Mouse (Mus musculus) MEL (cell line): Measurements from ENCODE around the gene Nsrp1. TPM values are rescaled to one million over a fixed set of nuclear protein-coding genes. Genes with fewer than 3 reads are reported as not detected.

Experiments
- DNase-seq: peaks from one replicate; pipeline ENCODE4 v3.0.0; 2011; ENCODE audit warnings: low read depth, low spot score
- H3K27ac ChIP-seq: 2 replicates; pipeline ENCODE4 v1.5.1; 2012; ENCODE audit warnings: low read depth, mild to moderate bottlenecking, control low read depth, low read length, moderate library complexity; ENCODE audit not compliant: control insufficient read depth
- H3K27me3 ChIP-seq, 2 experiments: fragments of 150-350 bp in 1 of 2; sonication (generic) in 1 of 2; 2 replicates each; pipeline ENCODE4 v1.6.1; 2012; ENCODE audit warnings: low read length in 2 of 2, mild to moderate bottlenecking in 2 of 2, improper control_type of control experiment in 1 of 2, moderate library complexity in 1 of 2; ENCODE audit not compliant: insufficient read depth in 2 of 2, control insufficient read depth in 1 of 2
- H3K36me3 ChIP-seq, 2 experiments: 2 replicates each; pipeline ENCODE4 v1.6.1; 2012 to 2014; ENCODE audit warnings: low read length in 2 of 2, improper control_type of control experiment in 1 of 2, inconsistent platforms in 1 of 2, mild to moderate bottlenecking in 1 of 2; ENCODE audit not compliant: insufficient read depth in 2 of 2, control insufficient read depth in 1 of 2
- H3K4me1 ChIP-seq, 2 experiments: fragments of 150-350 bp in 1 of 2; sonication (generic) in 1 of 2; 2 replicates each; pipeline ENCODE4 v1.6.1; 2012; ENCODE audit warnings: low read length in 2 of 2, improper control_type of control experiment in 1 of 2, mild to moderate bottlenecking in 1 of 2; ENCODE audit not compliant: insufficient read depth in 2 of 2, control insufficient read depth in 1 of 2
- H3K4me3 ChIP-seq, 2 experiments: fragments of 150-350 bp in 1 of 2; sonication (generic) in 1 of 2; 2 replicates each; pipeline ENCODE4 v1.5.1; 2012; ENCODE audit warnings: low read depth in 2 of 2, low read length in 2 of 2, mild to moderate bottlenecking in 2 of 2, moderate library complexity in 2 of 2, control low read depth in 1 of 2, improper control_type of control experiment in 1 of 2; ENCODE audit not compliant: control insufficient read depth in 1 of 2, insufficient read depth in 1 of 2
- H3K79me2 ChIP-seq: 2 replicates; pipeline ENCODE4 v1.6.1; 2012; ENCODE audit warnings: mild to moderate bottlenecking, low read length, moderate library complexity; ENCODE audit not compliant: control insufficient read depth, poor library complexity, insufficient read depth
- H3K9ac ChIP-seq: 2 replicates; pipeline ENCODE4 v1.6.1; 2012; ENCODE audit warnings: low read depth, mild to moderate bottlenecking, control low read depth, low read length, moderate library complexity; ENCODE audit not compliant: control insufficient read depth, poor library complexity, severe bottlenecking
- H3K9me3 ChIP-seq: fragments of 150-350 bp; sonication (generic); replicated peaks from 2 replicates; pipeline ENCODE4 v1.6.1; 2012; ENCODE audit warnings: mild to moderate bottlenecking, low read length, improper control_type of control experiment, moderate library complexity; ENCODE audit not compliant: insufficient read depth
- CHD1 ChIP-seq: IDR thresholded peaks from 2 replicates; pipeline ENCODE4 v1.6.1; 2012; ENCODE audit warnings: low read depth, mild to moderate bottlenecking, inconsistent platforms, low read length, improper control_type of control experiment
- CHD2 ChIP-seq: IDR thresholded peaks from 2 replicates; pipeline ENCODE4 v1.6.1; 2011; ENCODE audit warnings: low read length, improper control_type of control experiment
- EP300 ChIP-seq, 2 experiments: IDR thresholded peaks; 2 replicates each; pipeline ENCODE4 v1.6.1; 2011; ENCODE audit warnings: improper control_type of control experiment in 2 of 2, low read length in 2 of 2, low read depth in 1 of 2, mild to moderate bottlenecking in 1 of 2
- ETS1 ChIP-seq: IDR thresholded peaks from 2 replicates; pipeline ENCODE4 v1.6.1; 2012; ENCODE audit warnings: low read depth, mild to moderate bottlenecking, inconsistent platforms, low read length, improper control_type of control experiment, moderate library complexity
- JUND ChIP-seq: IDR thresholded peaks from 2 replicates; pipeline ENCODE4 v1.6.1; 2011; ENCODE audit warnings: low read depth, mild to moderate bottlenecking, improper control_type of control experiment, low read length
- MAFK ChIP-seq: IDR thresholded peaks from 2 replicates; pipeline ENCODE4 v1.6.1; 2011; ENCODE audit warnings: low read depth, mild to moderate bottlenecking, low read length, improper control_type of control experiment, borderline replicate concordance
- MAX ChIP-seq: IDR thresholded peaks from 2 replicates; pipeline ENCODE4 v1.6.1; 2011; ENCODE audit warnings: low read length, improper control_type of control experiment
- MEF2A ChIP-seq: IDR thresholded peaks from 2 replicates; pipeline ENCODE4 v1.6.1; 2014; ENCODE audit warnings: low read depth, mild to moderate bottlenecking, inconsistent platforms, low read length, improper control_type of control experiment; ENCODE audit not compliant: poor library complexity, insufficient replicate concordance, severe bottlenecking; ENCODE audit errors: extremely low read depth
- MXI1 ChIP-seq: IDR thresholded peaks from 2 replicates; pipeline ENCODE4 v1.6.1; 2011; ENCODE audit warnings: mild to moderate bottlenecking, low read depth, low read length, improper control_type of control experiment
- MYC ChIP-seq: IDR thresholded peaks from 2 replicates; pipeline ENCODE4 v1.6.1; 2011; ENCODE audit warnings: low read depth, mild to moderate bottlenecking, low read length, improper control_type of control experiment, moderate library complexity
- NELFE ChIP-seq: IDR thresholded peaks from 2 replicates; pipeline ENCODE4 v1.6.1; 2011; ENCODE audit warnings: low read depth, low read length, improper control_type of control experiment
- POLR2AphosphoS2 ChIP-seq: IDR thresholded peaks from 2 replicates; pipeline ENCODE4 v1.6.1; 2011; ENCODE audit warnings: low read length, improper control_type of control experiment
- POLR2AphosphoS5 ChIP-seq: IDR thresholded peaks from 2 replicates; pipeline ENCODE4 v1.6.1; 2012; ENCODE audit warnings: low read depth, borderline replicate concordance, mild to moderate bottlenecking, inconsistent platforms, low read length, moderate library complexity, mixed read lengths
- RAD21 ChIP-seq: IDR thresholded peaks from 2 replicates; pipeline ENCODE4 v1.6.1; 2011; ENCODE audit warnings: mild to moderate bottlenecking, low read depth, low read length, improper control_type of control experiment
- SMC3 ChIP-seq: IDR thresholded peaks from 2 replicates; pipeline ENCODE4 v1.6.1; 2011; ENCODE audit warnings: low read depth, low read length, improper control_type of control experiment
- TBP ChIP-seq: IDR thresholded peaks from 2 replicates; pipeline ENCODE4 v1.8.0; 2011; ENCODE audit warnings: low read depth, low read length, improper control_type of control experiment
- USF2 ChIP-seq, 2 experiments: IDR thresholded peaks; 2 replicates each; pipeline ENCODE4 v1.6.1; 2011 to 2012; ENCODE audit warnings: improper control_type of control experiment in 2 of 2, low read length in 2 of 2, borderline replicate concordance in 1 of 2, inconsistent platforms in 1 of 2, low read depth in 1 of 2, mild to moderate bottlenecking in 1 of 2; ENCODE audit not compliant: insufficient read depth in 1 of 2
- ZC3H11A ChIP-seq: IDR thresholded peaks from 2 replicates; pipeline ENCODE4 v1.6.1; 2012; ENCODE audit warnings: low read depth, mild to moderate bottlenecking, inconsistent platforms, low read length, improper control_type of control experiment
- ZKSCAN1 ChIP-seq: IDR thresholded peaks from 2 replicates; pipeline ENCODE4 v1.6.1; 2012; ENCODE audit warnings: low read depth, mild to moderate bottlenecking, inconsistent platforms, low read length, improper control_type of control experiment, moderate library complexity
- ZMIZ1 ChIP-seq: IDR thresholded peaks from 2 replicates; pipeline ENCODE4 v1.6.1; 2012; ENCODE audit warnings: low read depth, mild to moderate bottlenecking, inconsistent platforms, low read length, improper control_type of control experiment, moderate library complexity
- ZNF384 ChIP-seq: IDR thresholded peaks from 2 replicates; pipeline ENCODE4 v1.6.1; 2012; ENCODE audit warnings: low read depth, mild to moderate bottlenecking, inconsistent platforms, low read length, improper control_type of control experiment
- polyA plus RNA-seq, 2 experiments: library from polyadenylated mRNA; stranded (reverse) in 1 of 2; unstranded in 1 of 2; fragments of >175 nt in 1 of 2; fragments of >200 nt in 1 of 2; gene quantifications; 2 replicates each; pipeline versions ENCODE4 v1.2.1 to v1.2.4; 2012; ENCODE audit warnings: low replicate concordance in 2 of 2, low read depth in 1 of 2; ENCODE audit not compliant: insufficient read length in 2 of 2, insufficient read depth in 1 of 2, missing spikeins in 1 of 2
- total RNA-seq: library from RNA; depleted of rRNA; stranded (reverse); fragments of 300-350 nt; gene quantifications from 2 replicates; pipeline ENCODE4 v1.2.3, GENCODE M21; 2012

Gene Nsrp1
- total and polyA plus RNA-seq, 3 experiments: 21.0 to 140 (median 21.6) TPM

GRCm38 (mm10) chr11:77019539-77019938, 58.7 kb downstream of the Nsrp1 start (continued):
- TF ChIP-seq ZKSCAN1 (no peak), CHD1 (no peak), RAD21 (no peak), ZMIZ1 (no peak), ZC3H11A (no peak), ZNF384 (no peak), MYC (peak; percentile 55; the same call in 1 of the 2 replicates), MEF2A (no peak), POLR2AphosphoS5 (no peak), JUND (no peak), POLR2AphosphoS2 (no peak), ETS1 (peak; percentile 62), CHD2 (no peak), USF2 (IDR thresholded peaks at IDR 0.05; ENCODE audit: borderline replicate concordance in 1 of 2, insufficient read depth in 1 of 2, low read depth in 1 of 2, low read length in 2 of 2) (no peak)
- TF ChIP-seq, all 39 proteins: peak for 9

GRCm38 (mm10) chr11:77018046-77018445, 60.2 kb downstream of the Nsrp1 start:
- TF ChIP-seq MAFK (no peak), SMC3 (no peak), MEF2A (no peak), EP300 (IDR thresholded peaks at IDR 0.05; ENCODE audit: low read depth in 1 of 2, low read length in 2 of 2) (no peak), ZC3H11A (no peak), MAX (no peak), CHD1 (no peak), NELFE (no peak), MXI1 (no peak), TBP (no peak)
- Histone ChIP-seq H3K9ac (no peak overlapping the region), H3K4me3 (no peak overlapping the region), H3K4me1 (peaks cover 0 to 5% of the 10 kb centered on the region in 2 experiments; a peak in 1 of 4 replicates), H3K27me3 (peaks cover 5 to 19% of the 10 kb centered on the region in 2 experiments), H3K9me3 (no peaks in the 10 kb centered on the region), H3K27ac (no peak overlapping the region), H3K79me2 (no peaks in the 10 kb centered on the region), H3K36me3 (0 out of 4 replicates have a peak, but pooled peaks cover 0 to 3% of the 10 kb centered on the region in 2 experiments)
- no peak for DNase-seq
